Mouse (Mus musculus) erythroblast, embryonic 14.5 days (primary cell): ENCODE data around the gene Hspb3.

Experiments used
- GATA1 ChIP-seq: IDR thresholded peaks from 2 replicates; pipeline ENCODE4 v1.6.1; 2012; ENCODE audit warnings: low read length, inconsistent platforms, mixed read lengths
- TAL1 ChIP-seq: IDR thresholded peaks from 3 replicates; pipeline ENCODE4 v1.6.1; 2012; ENCODE audit warnings: low read length, inconsistent platforms, mixed read lengths

DNA sequence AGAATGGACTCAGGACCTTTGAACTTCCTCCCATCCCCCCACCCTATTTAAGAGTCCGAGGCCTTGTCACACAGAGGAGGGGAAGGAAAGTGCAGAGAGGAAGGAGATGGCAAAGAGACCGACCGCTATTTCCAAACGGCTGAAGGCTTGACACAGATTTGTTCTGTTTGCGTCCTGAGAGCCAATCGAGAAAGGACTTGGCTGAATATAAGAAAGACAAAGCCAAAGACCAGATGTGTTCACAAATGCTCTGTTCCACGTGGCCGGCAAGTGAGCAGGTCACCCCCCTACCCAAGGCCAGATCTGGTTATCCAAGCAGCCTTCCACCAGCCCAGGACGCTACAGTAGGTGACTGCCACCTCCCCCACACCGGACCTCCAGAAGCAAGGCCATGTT is 47.9 kb downstream of the Hspb3 start:
- TF ChIP-seq GATA1 (no peak), TAL1 (no peak)
